Mouse (Mus musculus) hindbrain, embryonic 16.5 days (tissue): Measurements from ENCODE around the gene Lrrc49. TPM values are rescaled to one million over a fixed set of nuclear protein-coding genes. Genes with fewer than 3 reads are reported as not detected.

ENCODE experiments used
- ATAC-seq: fragments of 200-750 bp; cut with Nextera tagmentation; 2 replicates; pipeline ENCODE4 v1.8.0; 2017; ENCODE audit warnings: moderate TSS enrichment, moderate library complexity
- H3K27ac ChIP-seq: fragments of 300-500 bp; sonication (generic); 2 replicates; pipeline ENCODE4 v1.5.1; 2014; ENCODE audit warnings: low read depth, mild to moderate bottlenecking, control low read depth, low read length, moderate library complexity
- H3K27me3 ChIP-seq: fragments of 300-500 bp; sonication (generic); replicated peaks from 2 replicates; pipeline ENCODE4 v1.6.1; 2014; ENCODE audit warnings: low read length; ENCODE audit not compliant: control insufficient read depth, insufficient read depth
- H3K36me3 ChIP-seq: fragments of 300-500 bp; sonication (generic); 2 replicates; pipeline ENCODE4 v1.6.1; 2014; ENCODE audit warnings: mild to moderate bottlenecking, low read length, moderate library complexity, mixed read lengths; ENCODE audit not compliant: control insufficient read depth, insufficient read depth
- H3K4me1 ChIP-seq: fragments of 300-500 bp; sonication (generic); 2 replicates; pipeline ENCODE4 v1.6.1; 2014; ENCODE audit warnings: low read depth, low read length; ENCODE audit not compliant: control insufficient read depth, insufficient read depth
- H3K4me2 ChIP-seq: fragments of 300-500 bp; sonication (generic); 2 replicates; pipeline ENCODE4 v1.6.1; 2014; ENCODE audit warnings: mild to moderate bottlenecking, low read length, control low read depth, moderate library complexity
- H3K4me3 ChIP-seq: fragments of 300-500 bp; sonication (generic); 2 replicates; pipeline ENCODE4 v1.5.1; 2014; ENCODE audit warnings: mild to moderate bottlenecking, low read length, control low read depth, moderate library complexity
- H3K9ac ChIP-seq: fragments of 300-500 bp; sonication (generic); 2 replicates; pipeline ENCODE4 v1.6.1; 2014; ENCODE audit warnings: low read depth, mild to moderate bottlenecking, control low read depth, low read length, moderate library complexity
- H3K9me3 ChIP-seq: fragments of 300-500 bp; sonication (generic); 2 replicates; pipeline ENCODE4 v1.6.1; 2014; ENCODE audit warnings: mild to moderate bottlenecking, low read length, moderate library complexity; ENCODE audit not compliant: control insufficient read depth
- WGBS: fragments of 180-500 bp; shearing (Covaris S2); extraction: QIAGEN DNeasy Blood & Tissue Kit; methylation state at CpG from one replicate; pipeline ENCODE4 v1.1.7; 2014; 5-methylcytosine and 5-hydroxymethylcytosine counted together
- polyA plus RNA-seq: library from polyadenylated mRNA; unstranded; fragments of >200 nt; fragmentation: Nextera tagmentation; extraction: Ambion mirVana; gene quantifications from 2 replicates; pipeline ENCODE4 v1.2.1, GENCODE M21; 2015

Gene Lrrc49
- polyA plus RNA-seq, 1 experiment from 2014 or later, result 81.4 TPM

DNA sequence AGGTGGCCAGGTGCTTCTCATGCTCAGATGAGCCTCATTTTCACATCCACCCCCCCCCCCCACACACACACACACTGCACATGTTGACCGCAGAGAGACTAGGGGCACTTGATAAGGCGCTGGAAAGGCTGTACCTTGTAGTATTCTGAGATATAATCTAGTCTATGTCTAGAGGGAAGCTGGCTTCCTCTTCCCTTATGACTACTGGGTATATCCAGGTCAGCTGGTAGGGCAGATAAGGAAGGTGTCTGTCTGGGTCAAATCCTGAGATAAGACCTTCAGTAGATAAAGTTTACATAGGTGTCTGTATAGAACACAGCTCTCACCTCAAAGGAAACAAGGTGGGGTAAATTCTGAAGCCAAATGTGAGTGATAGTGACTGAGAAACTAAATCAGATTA is 141.8 kb downstream of the Lrrc49 start:
- 83% methylated on average over 2 of the region's 2 CpGs for WGBS
- Histone ChIP-seq H3K4me1 (no peaks in the 10 kb centered on the region), H3K36me3 (no peaks in the 10 kb centered on the region), H3K4me2 (no peak overlapping the region), H3K27ac (no peak overlapping the region), H3K4me3 (no peak overlapping the region), H3K9ac (no peak overlapping the region), H3K27me3 (no peaks in the 10 kb centered on the region), H3K9me3 (no peaks in the 10 kb centered on the region)
- ATAC-seq, result no peak

DNA sequence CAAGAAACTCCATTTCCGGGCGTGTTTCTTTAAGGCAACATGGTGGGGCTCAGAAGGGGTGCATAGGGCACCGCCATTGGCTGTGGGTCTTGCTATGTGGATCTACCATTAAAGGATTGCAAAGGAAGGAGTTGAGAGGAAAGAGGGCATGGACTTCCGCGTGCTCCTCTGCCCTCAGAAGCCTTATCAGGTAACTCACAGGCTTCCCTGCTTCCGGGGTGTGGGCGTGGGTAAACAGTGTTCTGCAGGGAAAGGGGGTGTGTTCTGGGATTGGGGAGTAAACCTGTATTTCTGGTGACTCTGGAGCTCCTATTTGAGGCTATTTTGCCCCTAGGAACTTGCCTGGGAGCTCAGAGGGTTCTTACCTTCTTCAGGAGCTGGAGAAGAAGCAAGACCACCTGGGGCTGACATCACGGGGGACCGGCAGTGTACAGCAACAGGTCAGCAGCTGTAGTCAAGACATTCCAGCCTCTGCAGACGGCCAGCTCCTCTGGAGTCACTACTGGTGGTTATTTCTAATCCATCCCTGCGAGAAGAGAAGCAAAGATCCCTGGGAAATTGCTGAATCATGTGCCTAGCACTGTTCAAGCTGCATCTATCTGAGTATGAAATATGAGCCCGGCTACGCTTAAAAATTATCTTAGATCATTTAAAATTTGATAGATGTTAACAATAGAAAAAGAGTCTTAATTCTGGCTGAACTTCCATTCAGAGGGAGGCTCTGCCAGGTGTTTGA is 142.4 kb downstream of the Lrrc49 start:
- Histone ChIP-seq H3K9ac (no peak overlapping the region), H3K36me3 (no peaks in the 10 kb centered on the region), H3K4me1 (no peaks in the 10 kb centered on the region), H3K9me3 (no peaks in the 10 kb centered on the region), H3K4me2 (no peak overlapping the region), H3K27ac (no peak overlapping the region), H3K4me3 (no peak overlapping the region), H3K27me3 (no peaks in the 10 kb centered on the region)
- ATAC-seq, result no peak
- 82% methylated on average over 13 of the region's 13 CpGs for WGBS

DNA sequence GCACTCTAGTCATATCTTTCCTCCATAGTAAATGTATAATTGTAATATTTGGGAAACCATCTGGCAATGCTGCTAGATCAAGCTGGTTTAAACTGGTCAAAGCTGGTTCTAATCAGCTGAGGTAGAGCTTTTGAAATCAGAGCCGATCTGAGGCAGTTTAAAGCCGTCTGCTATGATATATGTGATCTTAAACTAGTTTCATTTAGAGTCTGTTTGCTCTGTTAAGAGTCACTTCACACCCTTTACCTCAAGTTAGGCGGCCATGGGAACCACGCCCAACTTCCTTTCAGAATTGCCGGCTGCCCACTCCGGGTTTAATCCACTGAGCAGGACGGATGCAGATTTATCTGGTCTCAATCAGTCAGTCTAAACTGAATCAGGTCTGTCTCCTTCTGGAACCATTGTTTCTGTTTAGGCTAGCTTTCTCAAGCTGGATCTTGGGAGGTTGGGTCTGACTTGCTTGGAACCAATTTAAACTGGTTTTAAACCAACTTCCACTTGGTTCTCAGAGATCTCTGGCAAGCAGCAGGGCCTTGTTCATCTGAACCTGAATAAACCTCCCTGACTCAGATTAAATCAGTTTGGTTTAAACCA is 144.4 kb downstream of the Lrrc49 start:
- no peak overlapping the region for H3K27ac ChIP-seq
- ATAC-seq, result no peak
- no peak overlapping the region for H3K4me2 ChIP-seq
- no peak overlapping the region for H3K9ac ChIP-seq
- no peak overlapping the region for H3K4me3 ChIP-seq
- H3K9me3 ChIP-seq, result no peaks in the 10 kb centered on the region
- no peaks in the 10 kb centered on the region for H3K4me1 ChIP-seq
- WGBS, result 89% methylated on average over 7 of the region's 7 CpGs
- no peaks in the 10 kb centered on the region for H3K36me3 ChIP-seq
- H3K27me3 ChIP-seq, result no peaks in the 10 kb centered on the region

DNA sequence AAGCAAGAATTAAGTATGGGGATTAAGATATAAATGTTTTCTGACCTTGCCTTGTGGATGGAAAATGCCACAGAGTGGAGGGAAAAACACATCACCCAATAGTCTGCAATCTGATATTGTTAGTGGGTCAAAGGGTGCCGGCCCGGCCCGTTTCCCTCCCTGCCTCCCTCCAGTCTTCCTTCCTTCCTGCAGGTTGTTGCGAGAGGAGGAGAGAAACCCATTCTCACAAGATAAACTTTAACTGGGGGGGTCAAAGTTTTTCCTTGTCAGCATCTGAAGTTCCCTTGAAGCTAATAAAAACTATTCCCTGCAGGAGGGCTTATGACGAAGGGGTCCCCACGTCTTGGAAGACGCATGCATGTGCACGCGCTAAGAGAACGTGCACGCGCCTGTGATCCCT is 157.6 kb downstream of the Lrrc49 start:
- Histone ChIP-seq H3K4me1 (no peaks in the 10 kb centered on the region), H3K27ac (no peak overlapping the region), H3K9ac (no peak overlapping the region), H3K4me3 (no peak overlapping the region), H3K9me3 (no peaks in the 10 kb centered on the region), H3K36me3 (no peaks in the 10 kb centered on the region), H3K27me3 (no peaks in the 10 kb centered on the region), H3K4me2 (no peak overlapping the region)
- WGBS, result 83% methylated on average over 12 of the region's 12 CpGs
- no peak for ATAC-seq

DNA sequence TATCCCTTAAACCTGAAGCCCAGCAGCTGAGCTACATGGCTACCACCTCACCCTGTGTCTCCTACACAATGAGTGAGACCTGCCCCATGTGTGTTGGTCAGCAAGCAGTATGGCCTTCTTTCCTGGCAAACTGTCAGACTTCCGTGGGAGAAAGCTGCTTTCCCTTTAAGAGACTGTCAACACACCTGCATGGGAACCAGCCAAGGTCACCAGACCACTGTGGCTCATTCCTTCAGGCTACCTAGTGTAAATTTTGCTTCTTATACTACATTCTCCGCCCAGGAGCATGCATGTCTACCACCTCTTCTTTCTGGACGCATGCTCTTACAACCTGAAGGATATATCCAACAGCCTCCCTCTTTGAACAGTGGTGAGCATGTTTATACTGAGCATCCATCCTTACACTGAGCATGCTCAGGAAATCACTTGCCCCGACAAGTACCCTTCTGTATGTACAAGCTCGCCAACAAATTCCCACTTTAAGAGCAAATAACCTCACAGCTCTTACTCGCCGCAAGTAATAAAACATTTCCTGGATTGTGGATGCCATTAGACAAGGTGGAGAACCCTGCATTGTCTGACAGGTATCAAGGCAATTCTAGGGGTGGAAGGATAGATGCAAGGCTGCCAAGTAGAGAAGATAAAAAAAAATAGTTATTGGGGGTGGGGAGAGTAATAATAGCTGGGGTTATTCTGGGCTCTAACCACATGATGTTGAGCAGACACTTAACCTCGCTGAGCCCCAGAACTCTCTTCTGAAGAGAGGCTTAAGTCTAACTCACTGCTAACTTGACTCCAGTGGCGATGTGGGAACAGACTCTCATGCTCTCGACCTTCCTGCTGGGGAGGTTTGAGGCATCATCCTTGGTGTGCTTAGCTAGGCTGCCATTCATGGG is 158.4 kb downstream of the Lrrc49 start:
- no peak overlapping the region for H3K9ac ChIP-seq
- H3K27ac ChIP-seq, result no peak overlapping the region
- no peak overlapping the region for H3K4me2 ChIP-seq
- no peak overlapping the region for H3K4me3 ChIP-seq
- no peaks in the 10 kb centered on the region for H3K9me3 ChIP-seq
- no peaks in the 10 kb centered on the region for H3K36me3 ChIP-seq
- ATAC-seq, result no peak
- no peaks in the 10 kb centered on the region for H3K4me1 ChIP-seq
- WGBS, result 91% methylated on average over 10 of the region's 10 CpGs
- no peaks in the 10 kb centered on the region for H3K27me3 ChIP-seq

DNA sequence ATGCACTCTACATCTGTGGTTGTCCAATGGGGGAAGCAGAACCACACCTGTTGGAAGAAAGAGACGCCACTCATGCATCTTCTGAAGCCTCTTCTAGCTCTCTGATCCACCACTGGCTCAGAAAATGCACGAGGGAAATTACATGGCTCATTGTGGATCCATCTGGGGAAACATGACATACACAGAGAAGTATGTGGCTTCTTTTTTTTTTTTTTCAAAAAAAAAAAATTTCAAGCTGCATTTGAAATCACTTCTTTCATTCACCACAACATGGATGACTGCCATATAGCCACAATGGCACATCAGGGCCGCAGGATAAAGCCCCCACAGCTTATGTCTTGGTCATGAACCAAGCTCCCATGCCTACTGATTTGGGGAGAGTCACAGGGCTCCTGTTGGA is 159.7 kb downstream of the Lrrc49 start:
- H3K4me3 ChIP-seq, result no peak overlapping the region
- WGBS, result 67% methylated on average over 3 of the region's 3 CpGs

DNA sequence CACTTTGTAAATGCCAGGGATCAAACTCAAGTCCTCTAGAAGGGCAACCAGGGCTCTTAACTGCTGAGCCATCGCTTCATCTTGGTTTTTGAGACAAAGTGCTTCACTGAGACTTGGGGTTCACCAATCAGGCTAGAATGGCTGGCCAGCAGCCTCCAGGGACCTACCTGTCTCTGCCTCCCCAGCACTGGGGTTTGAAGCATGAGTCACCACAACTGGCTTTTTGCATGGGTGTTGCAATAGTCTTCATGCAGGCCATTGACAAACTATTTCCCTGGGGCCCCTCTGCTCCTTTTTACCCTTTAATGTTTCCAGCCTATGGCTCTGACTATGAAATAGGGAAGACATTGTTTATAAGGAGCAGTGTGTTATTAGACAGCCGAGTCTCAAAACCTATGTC is 160.1 kb downstream of the Lrrc49 start:
- 83% methylated on average over 2 of the region's 2 CpGs for WGBS
- no peak overlapping the region for H3K4me3 ChIP-seq
- no peak for ATAC-seq
- no peaks in the 10 kb centered on the region for H3K9me3 ChIP-seq
- no peaks in the 10 kb centered on the region for H3K36me3 ChIP-seq
- no peak overlapping the region for H3K27ac ChIP-seq
- no peak overlapping the region for H3K9ac ChIP-seq
- no peak overlapping the region for H3K4me2 ChIP-seq
- H3K4me1 ChIP-seq, result no peaks in the 10 kb centered on the region
- no peaks in the 10 kb centered on the region; the same call in 1 of the 2 replicates for H3K27me3 ChIP-seq

More for the DNA sequence above, 159.7 kb downstream of the Lrrc49 start:
- H3K4me2 ChIP-seq, result no peak overlapping the region
- H3K9ac ChIP-seq, result no peak overlapping the region
- no peaks in the 10 kb centered on the region for H3K4me1 ChIP-seq
- no peaks in the 10 kb centered on the region for H3K36me3 ChIP-seq
- ATAC-seq, result no peak
- H3K27ac ChIP-seq, result no peak overlapping the region
- no peaks in the 10 kb centered on the region; the same call in 1 of the 2 replicates for H3K27me3 ChIP-seq
- no peaks in the 10 kb centered on the region for H3K9me3 ChIP-seq

DNA sequence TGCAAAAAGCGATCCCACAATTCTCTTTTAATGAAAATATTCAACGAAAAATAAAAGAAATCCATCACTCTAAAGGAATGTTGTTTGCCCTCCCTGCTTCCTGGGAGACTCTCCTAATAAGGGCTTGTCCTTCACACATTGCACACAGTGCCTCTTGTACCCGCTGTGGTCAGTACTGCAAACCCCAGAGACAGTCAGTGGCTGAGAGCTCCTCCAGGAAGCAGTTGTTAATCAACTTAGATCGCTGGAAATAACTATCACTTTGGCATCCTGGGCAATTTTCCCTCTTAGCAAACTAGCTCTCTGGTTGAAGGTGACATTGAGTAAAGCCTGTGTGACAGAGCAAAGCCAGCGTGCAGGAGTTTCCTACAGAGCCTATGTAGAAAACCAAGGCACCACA is 160.9 kb downstream of the Lrrc49 start:
- Histone ChIP-seq H3K9me3 (no peaks in the 10 kb centered on the region), H3K27ac (no peak overlapping the region), H3K4me3 (no peak overlapping the region), H3K4me1 (peaks cover under 1% of the 10 kb centered on the region; the same call in 1 of the 2 replicates), H3K36me3 (no peaks in the 10 kb centered on the region), H3K4me2 (no peak overlapping the region), H3K27me3 (peaks cover 2% of the 10 kb centered on the region), H3K9ac (no peak overlapping the region)
- ATAC-seq, result no peak
- 74% methylated on average over 5 of the region's 5 CpGs for WGBS

DNA sequence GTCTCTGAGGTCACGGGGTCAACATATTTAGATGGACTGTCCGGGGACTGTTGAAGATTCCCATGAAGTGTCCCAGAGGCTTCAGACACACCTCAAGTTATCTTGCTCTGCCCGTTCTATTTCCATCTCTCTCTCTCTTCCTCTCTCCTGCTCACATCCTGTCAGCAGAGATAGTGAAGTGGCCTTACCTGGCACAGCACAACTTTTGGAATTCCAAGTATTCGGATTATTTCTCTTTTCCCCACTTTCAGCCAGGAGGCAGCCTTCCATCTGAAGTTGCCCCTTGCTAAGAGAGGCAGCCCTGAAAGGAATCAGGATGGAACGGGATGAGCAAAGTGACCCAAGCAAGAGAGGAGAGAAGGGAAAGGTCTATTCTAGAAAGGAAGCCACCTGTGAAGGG is 161.8 kb downstream of the Lrrc49 start:
- H3K9ac ChIP-seq, result no peak overlapping the region
- no peaks in the 10 kb centered on the region for H3K36me3 ChIP-seq
- H3K9me3 ChIP-seq, result no peaks in the 10 kb centered on the region
- H3K4me3 ChIP-seq, result no peak overlapping the region
- no peak overlapping the region for H3K4me2 ChIP-seq
- H3K27ac ChIP-seq, result no peak overlapping the region
- H3K27me3 ChIP-seq, result peaks cover 8% of the 10 kb centered on the region
- 80% methylated on average over 5 of the region's 5 CpGs for WGBS
- H3K4me1 ChIP-seq, result peaks cover 6% of the 10 kb centered on the region
- ATAC-seq, result no peak
